Mouse (Mus musculus): ENCODE results near the gene Ppia.
A peak's percentile ranks its signal among the peaks of the same experiment; 100 is the strongest.
"Not testable (repeated sequence)": the region's sequence is repeated elsewhere in the genome, so short reads cannot be mapped to it uniquely, and the experiment has no call there.

Gene Ppia

DNA sequence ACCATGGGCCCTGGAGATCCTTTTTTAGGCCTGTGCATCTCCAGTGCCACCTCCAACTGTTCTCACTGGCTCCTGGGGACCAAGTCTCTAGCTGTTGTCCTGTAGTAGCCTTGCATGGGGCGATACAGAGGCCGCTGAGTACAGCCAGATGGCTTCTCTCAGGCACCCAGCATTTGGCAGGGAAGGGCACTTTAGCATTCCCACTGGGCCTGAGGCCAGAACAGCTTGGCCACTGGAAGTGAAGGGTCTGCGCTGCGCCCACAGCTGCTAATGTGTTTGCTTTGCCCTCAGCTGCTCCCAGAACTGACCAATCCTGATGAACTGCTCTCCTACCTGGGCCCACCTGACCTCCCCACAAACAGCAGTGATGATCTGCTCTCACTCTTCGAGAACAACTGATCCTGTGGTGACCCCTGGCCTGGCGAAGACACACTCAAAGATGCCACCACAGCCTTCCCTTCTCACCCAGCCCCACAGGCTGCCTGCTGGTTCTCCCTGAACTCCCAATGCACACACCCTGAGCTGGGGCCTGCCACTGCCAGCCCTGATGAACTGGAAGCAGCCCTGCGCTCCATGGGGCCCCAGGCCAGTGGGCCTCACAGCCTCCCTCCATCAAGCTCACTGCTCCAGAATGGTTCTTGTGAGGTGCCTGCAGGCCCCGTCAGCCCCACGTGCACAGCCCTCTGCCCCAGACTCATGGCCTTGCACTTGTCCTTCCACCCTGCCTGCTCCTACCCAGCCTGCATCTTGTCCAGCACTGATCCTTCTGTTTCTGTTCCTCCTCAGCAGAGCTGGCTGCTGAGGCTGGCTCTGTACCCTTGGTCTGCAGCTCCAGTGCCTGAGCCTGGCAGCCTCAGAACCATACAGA, 10.3 kb upstream of the Ppia start:
- no peak for ATAC-seq (ENCODE audit: low TSS enrichment)

- ATAC-seq (ENCODE audit: low TSS enrichment) = peak; percentile 6; the same call in 1 of the 2 replicates
Measured at GRCm38 (mm10) chr11:6405591-6406081, 9.6 kb upstream of the Ppia start.

GRCm38 (mm10) chr11:6406251-6407161, 8.7 kb upstream of the Ppia start:
- ATAC-seq (ENCODE audit: low TSS enrichment) = peak; percentile 53

- ATAC-seq (ENCODE audit: low TSS enrichment) = no peak
Measured at GRCm38 (mm10) chr11:6407162-6407621, 8.1 kb upstream of the Ppia start.

DNA sequence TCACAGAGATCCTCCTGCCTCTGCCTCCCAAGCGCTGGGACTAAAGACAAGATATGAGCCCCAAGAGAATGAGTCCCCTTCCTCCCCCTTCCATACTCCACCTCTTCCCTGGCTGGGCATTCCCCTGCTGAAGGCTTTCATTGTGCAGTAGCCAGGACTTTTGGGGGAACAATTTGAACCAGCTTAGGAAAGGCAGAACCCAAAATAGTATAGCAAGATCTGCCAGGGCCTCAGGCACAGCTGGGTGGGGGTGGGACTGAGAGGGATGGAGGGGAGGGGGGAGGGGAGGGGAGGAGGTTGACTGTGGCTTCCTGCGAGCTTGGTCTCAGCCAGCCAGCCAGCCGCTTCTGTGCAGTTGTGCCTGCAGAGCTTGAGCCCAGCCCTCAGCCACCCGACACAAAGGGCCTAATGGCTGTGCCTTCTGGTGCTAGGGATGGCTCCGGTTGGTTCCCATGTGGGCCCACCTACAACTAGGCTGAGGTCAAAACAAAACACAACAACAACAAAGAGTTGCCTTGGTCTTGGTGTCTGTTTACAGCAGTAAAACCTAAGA, 5.1 kb upstream of the Ppia start:
- ATAC-seq (ENCODE audit: low TSS enrichment) = peak; percentile 38

GRCm38 (mm10) chr11:6410755-6411154, 4.5 kb upstream of the Ppia start:
- ATAC-seq (ENCODE audit: low TSS enrichment) = not testable (repeated sequence)

- no peak for ATAC-seq (ENCODE audit: low TSS enrichment)
Measured at GRCm38 (mm10) chr11:6411684-6412083, 3.6 kb upstream of the Ppia start.

DNA sequence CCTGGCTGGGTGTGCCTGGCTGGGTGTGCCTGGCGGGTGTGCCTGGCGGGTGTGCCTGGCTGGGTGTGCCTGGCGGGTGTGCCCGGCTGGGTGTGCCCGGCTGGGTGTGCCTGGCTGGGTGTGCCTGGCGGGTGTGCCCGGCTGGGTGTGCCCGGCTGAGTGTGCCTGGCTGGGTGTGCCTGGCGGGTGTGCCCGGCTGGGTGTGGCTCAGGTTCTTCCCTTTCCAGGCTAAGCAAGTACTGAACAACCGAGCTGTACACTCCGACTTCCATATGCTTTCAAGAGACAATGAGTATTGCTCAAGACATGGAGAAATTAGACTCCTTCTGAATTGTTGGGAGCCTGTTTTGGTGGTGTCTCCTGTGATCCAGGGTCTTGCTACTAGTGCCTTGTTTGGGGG, 2.0 kb upstream of the Ppia start:
- no peak for ATAC-seq (ENCODE audit: low TSS enrichment)

- ATAC-seq (ENCODE audit: low TSS enrichment) = peak; percentile 72
Measured at GRCm38 (mm10) chr11:6415551-6416404, 535 bp downstream of the Ppia start.

- peak; percentile 53 for ATAC-seq (ENCODE audit: low TSS enrichment)
Measured at GRCm38 (mm10) chr11:6416405-6417034, 1.3 kb downstream of the Ppia start.

- no peak for ATAC-seq (ENCODE audit: low TSS enrichment)
Measured at GRCm38 (mm10) chr11:6417069-6417468, 1.8 kb downstream of the Ppia start.

- no peak for ATAC-seq (ENCODE audit: low TSS enrichment)
Measured at GRCm38 (mm10) chr11:6417490-6417889, 2.2 kb downstream of the Ppia start.

DNA sequence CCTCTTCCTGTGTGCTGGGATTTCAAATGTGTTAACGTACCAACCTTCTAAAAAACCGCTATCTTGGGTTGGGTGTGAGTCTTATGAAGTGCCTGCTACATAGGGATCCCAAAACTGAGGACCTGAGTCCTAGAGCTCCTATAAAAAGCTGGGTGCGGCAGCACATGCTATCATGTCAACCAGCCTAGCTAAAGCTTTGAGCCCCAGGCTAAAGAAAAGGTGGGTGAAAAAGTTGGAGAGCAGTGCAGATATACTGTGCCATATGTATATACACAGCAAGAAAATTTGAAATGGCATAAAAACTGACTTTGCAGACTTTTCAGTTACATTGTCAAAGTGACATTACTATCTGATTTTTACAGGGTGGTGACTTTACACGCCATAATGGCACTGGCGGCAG, 3.5 kb downstream of the Ppia start:
- no peak for ATAC-seq (ENCODE audit: low TSS enrichment)

GRCm38 (mm10) chr11:6419156-6419555, 3.9 kb downstream of the Ppia start:
- ATAC-seq (ENCODE audit: low TSS enrichment) = not testable (repeated sequence)

DNA sequence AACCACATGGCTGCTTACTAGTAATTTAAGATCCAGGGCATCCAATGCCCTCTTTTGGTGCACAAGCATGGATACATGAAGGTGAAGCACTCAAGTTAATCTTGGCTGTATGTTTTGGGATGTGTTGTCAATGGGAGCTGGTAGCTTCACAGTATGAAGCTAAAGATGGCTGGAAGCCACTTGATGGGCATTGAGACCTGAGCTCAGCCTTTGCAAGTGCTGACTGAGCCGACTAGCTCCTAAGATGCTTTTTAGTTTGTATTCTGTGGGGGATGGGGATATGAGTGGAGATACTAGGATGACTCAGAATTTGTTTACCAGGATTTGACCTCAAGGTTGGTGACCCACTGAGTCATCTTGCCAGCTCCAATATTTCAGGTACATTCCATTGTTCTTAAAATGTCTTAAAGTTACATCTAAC, 5.0 kb downstream of the Ppia start:
- ATAC-seq (ENCODE audit: low TSS enrichment) = no peak

DNA sequence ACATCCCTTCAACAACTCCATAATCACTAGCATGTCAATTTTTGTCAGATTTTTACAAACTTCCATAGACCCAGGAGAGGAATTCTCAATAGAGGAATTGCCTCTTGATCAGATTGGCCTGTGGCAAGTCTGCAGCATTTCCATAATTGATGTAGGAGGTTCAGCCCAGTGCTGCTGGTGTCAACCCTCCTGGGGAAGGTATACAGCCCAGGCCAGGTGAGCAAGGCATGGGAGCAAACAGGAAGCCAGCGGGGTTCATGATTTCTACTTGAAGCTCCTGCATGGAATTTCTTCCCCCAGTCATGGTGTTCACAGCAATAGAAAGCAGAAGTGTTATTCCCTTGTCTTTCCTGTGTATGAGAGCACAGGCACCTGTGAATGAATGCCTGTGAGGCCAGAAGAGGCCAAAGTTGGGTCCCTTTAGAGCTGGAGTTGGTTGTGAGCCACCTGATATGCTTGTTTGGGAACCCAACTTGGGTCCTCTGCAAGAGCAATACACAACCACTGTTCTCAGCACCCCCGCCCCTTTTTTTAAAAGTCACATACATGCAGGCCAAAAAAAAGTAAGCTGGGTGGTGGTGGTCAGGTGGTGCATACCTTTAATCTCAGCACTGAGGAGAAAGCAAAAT, 5.6 kb downstream of the Ppia start:
- no peak for ATAC-seq (ENCODE audit: low TSS enrichment)

GRCm38 (mm10) chr11:6430186-6430585, 14.9 kb downstream of the Ppia start:
- ATAC-seq (ENCODE audit: low TSS enrichment) = no peak

- ATAC-seq (ENCODE audit: low TSS enrichment) = peak; percentile 73
Measured at GRCm38 (mm10) chr11:6436442-6436841, 21.2 kb downstream of the Ppia start.

DNA sequence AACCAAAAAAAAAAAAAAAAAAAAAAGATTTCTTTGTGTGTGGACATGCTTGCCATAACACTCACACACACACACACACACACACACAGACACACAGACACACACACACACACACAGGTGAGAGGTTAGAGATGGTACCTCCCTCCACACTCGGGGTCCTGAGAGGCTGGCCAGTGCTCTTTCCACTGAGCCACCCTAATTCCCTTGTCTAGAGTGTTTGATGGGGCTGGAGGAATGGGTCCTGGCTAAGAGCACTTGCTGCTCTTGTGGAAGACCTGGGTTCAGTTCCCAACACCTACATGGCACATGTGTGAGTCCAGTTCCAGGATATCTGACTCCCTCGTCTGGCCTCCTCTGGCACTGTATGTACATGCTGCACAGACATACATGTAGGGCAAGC, 22.4 kb downstream of the Ppia start:
- no peak for ATAC-seq (ENCODE audit: low TSS enrichment)

DNA sequence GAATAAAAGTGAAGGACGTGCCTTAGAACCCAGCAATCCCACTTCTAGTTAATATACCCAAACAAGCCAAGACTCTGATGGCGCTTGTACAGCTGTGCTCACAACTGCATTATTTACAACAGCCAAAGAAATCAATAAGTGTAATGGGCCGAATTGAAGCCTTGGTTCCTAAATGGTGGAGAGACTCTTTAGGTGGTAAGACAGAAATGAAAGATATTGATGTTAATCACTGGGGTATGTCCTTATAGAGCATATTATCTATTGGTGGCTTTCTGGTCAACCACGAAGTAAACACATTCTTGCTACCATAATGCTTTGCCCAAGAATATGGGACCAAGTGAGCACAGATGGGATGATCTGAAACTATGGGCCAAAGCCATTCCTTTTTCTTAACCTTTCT, 24.9 kb downstream of the Ppia start:
- ATAC-seq (ENCODE audit: low TSS enrichment) = no peak

Data from frontal cortex, adult (tissue).